Mouse (Mus musculus): ENCODE measurements around the gene Fndc3b. TPM values are rescaled to one million over a fixed set of nuclear protein-coding genes. Genes with fewer than 3 reads are reported as not detected.
"Not testable (repeated sequence)": the region's sequence is repeated elsewhere in the genome, so short reads cannot be mapped to it uniquely, and the experiment has no call there.

The Fndc3b gene
- polyA plus RNA-seq, 1 experiment: 130 TPM

DNA sequence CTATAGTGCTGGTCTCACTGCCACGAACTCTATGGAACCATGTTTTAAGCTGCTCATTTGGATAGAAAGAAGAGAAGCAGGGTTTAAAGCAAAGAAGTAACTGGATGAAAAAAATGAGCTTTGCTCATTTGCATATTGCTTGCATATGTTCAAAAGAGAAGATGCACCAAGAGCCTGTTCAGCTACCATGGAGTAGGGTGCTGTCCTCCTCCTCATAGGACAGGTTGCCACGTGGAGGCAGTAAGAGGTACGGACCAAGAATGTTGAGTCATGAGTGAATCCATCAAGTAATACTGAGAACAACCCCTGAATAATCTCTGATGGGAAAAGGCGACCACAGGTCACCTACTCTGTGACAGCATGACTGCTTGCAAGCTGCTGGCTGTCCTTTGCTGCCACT lies 226.0 kb downstream of the Fndc3b start:
- TF ChIP-seq POLR2A (IDR thresholded peaks at IDR 0.05; ENCODE audit: low read depth, low read length) (no peak), CTCF (IDR thresholded peaks at IDR 0.05; ENCODE audit: borderline replicate concordance, insufficient read depth, low read length) (no peak)
- H3K27ac ChIP-seq (ENCODE audit: insufficient read depth, low read length): no peak overlapping the region
- H3K4me1 ChIP-seq (ENCODE audit: control insufficient read depth, insufficient read depth, low read length): no peaks in the 10 kb centered on the region
- no peak overlapping the region for H3K4me3 ChIP-seq (ENCODE audit: insufficient read depth, low read length)

GRCm38 (mm10) chr3:27484698-27485097 lies 226.4 kb downstream of the Fndc3b start:
- Histone ChIP-seq H3K4me3 (ENCODE audit: insufficient read depth, low read length) (no peak overlapping the region), H3K27ac (ENCODE audit: insufficient read depth, low read length) (no peak overlapping the region), H3K4me1 (ENCODE audit: control insufficient read depth, insufficient read depth, low read length) (no peaks in the 10 kb centered on the region)
- TF ChIP-seq CTCF (IDR thresholded peaks at IDR 0.05; ENCODE audit: borderline replicate concordance, insufficient read depth, low read length) (no peak), POLR2A (IDR thresholded peaks at IDR 0.05; ENCODE audit: low read depth, low read length) (no peak)

- no peak for TF ChIP-seq CTCF (IDR thresholded peaks at IDR 0.05; ENCODE audit: borderline replicate concordance, insufficient read depth, low read length)
- TF ChIP-seq POLR2A (IDR thresholded peaks at IDR 0.05; ENCODE audit: low read depth, low read length): no peak
- Histone ChIP-seq H3K27ac (ENCODE audit: insufficient read depth, low read length) (no peak overlapping the region), H3K4me1 (ENCODE audit: control insufficient read depth, insufficient read depth, low read length) (no peaks in the 10 kb centered on the region), H3K4me3 (ENCODE audit: insufficient read depth, low read length) (no peak overlapping the region)
Observed at GRCm38 (mm10) chr3:27483762-27484161, 227.3 kb downstream of the Fndc3b start.

DNA sequence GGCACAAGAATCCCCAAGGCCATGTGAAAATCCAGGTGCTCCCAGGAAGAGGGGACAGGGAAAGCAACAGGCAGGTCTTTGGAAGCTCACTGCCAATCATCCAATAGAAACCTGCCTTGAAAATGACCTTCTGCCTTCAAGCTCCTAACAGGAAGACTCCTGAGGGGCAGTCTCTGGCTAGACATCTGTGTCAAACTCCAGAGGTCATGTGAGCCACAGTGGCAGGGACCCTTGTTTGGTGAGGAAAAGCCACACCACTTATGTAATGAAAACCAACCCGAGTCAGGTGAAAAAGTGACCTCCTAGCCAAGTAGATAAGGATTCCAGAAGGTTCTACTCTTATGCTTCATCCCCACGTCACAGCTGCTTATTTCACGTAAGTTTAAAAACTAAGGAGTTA lies 227.8 kb downstream of the Fndc3b start:
- Histone ChIP-seq H3K4me1 (ENCODE audit: control insufficient read depth, insufficient read depth, low read length) (no peaks in the 10 kb centered on the region), H3K4me3 (ENCODE audit: insufficient read depth, low read length) (no peak overlapping the region), H3K27ac (ENCODE audit: insufficient read depth, low read length) (no peak overlapping the region)
- no peak for TF ChIP-seq CTCF (IDR thresholded peaks at IDR 0.05; ENCODE audit: borderline replicate concordance, insufficient read depth, low read length)
- TF ChIP-seq POLR2A (IDR thresholded peaks at IDR 0.05; ENCODE audit: low read depth, low read length): no peak

DNA sequence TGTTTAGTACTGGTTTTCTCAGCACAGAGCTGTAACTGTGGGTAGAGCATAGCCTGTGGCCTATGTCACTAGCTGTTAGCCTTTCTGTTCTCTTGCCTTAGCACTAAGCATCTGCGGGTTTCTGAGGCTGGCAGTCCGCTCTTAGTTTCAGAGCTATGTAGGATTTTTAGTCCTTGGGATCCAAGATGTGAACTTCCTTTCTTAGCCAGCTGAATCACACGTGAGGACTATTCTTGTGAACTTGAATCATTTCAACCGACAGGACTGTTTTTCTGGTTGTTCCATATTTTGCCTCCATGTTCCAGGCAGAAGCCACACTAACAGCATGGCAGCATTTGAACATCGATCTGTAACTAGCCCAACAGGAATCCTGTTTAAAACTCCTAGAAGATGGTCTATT lies 229.4 kb downstream of the Fndc3b start:
- H3K4me3 ChIP-seq (ENCODE audit: insufficient read depth, low read length): no peak overlapping the region
- H3K4me1 ChIP-seq (ENCODE audit: control insufficient read depth, insufficient read depth, low read length): no peaks in the 10 kb centered on the region
- TF ChIP-seq POLR2A (IDR thresholded peaks at IDR 0.05; ENCODE audit: low read depth, low read length) (no peak), CTCF (IDR thresholded peaks at IDR 0.05; ENCODE audit: borderline replicate concordance, insufficient read depth, low read length) (no peak)
- H3K27ac ChIP-seq (ENCODE audit: insufficient read depth, low read length): no peak overlapping the region

- no peak overlapping the region for H3K27ac ChIP-seq (ENCODE audit: insufficient read depth, low read length)
- H3K4me3 ChIP-seq (ENCODE audit: insufficient read depth, low read length): no peak overlapping the region
- TF ChIP-seq POLR2A (IDR thresholded peaks at IDR 0.05; ENCODE audit: low read depth, low read length): no peak
- no peak for TF ChIP-seq CTCF (IDR thresholded peaks at IDR 0.05; ENCODE audit: borderline replicate concordance, insufficient read depth, low read length)
- no peaks in the 10 kb centered on the region for H3K4me1 ChIP-seq (ENCODE audit: control insufficient read depth, insufficient read depth, low read length)
Observed at GRCm38 (mm10) chr3:27479378-27479777, 231.7 kb downstream of the Fndc3b start.

- Histone ChIP-seq H3K4me1 (ENCODE audit: control insufficient read depth, insufficient read depth, low read length) (no peaks in the 10 kb centered on the region), H3K4me3 (ENCODE audit: insufficient read depth, low read length) (no peak overlapping the region), H3K27ac (ENCODE audit: insufficient read depth, low read length) (no peak overlapping the region)
- TF ChIP-seq POLR2A (IDR thresholded peaks at IDR 0.05; ENCODE audit: low read depth, low read length): no peak
- no peak for TF ChIP-seq CTCF (IDR thresholded peaks at IDR 0.05; ENCODE audit: borderline replicate concordance, insufficient read depth, low read length)
Observed at GRCm38 (mm10) chr3:27478563-27479156, 232.4 kb downstream of the Fndc3b start.

GRCm38 (mm10) chr3:27477749-27478148 lies 233.4 kb downstream of the Fndc3b start:
- H3K27ac ChIP-seq (ENCODE audit: insufficient read depth, low read length); H3K4me3 ChIP-seq (ENCODE audit: insufficient read depth, low read length); H3K4me1 ChIP-seq (ENCODE audit: control insufficient read depth, insufficient read depth, low read length): not testable (repeated sequence)

DNA sequence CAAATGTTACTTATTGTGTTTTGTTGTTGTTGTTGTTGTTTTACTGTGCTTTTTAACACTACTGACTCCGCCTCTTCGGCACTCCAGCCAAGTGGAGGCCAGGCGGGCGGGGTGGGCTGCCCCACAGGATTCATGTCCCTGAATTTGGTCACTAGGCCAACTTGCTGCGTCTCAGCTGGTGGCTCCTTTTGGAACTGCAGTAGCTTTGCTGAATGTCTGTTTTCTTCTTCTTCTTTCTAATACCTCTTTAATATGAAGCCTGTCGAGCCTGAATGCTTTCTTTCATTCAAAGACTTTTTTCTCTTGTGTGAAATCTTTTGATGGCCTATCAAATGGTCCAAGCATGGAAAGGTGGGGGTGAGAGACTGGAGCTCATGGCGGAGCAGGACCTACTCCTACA lies 235.2 kb downstream of the Fndc3b start:
- TF ChIP-seq POLR2A (IDR thresholded peaks at IDR 0.05; ENCODE audit: low read depth, low read length) (no peak), CTCF (IDR thresholded peaks at IDR 0.05; ENCODE audit: borderline replicate concordance, insufficient read depth, low read length) (no peak)
- Histone ChIP-seq H3K27ac (ENCODE audit: insufficient read depth, low read length) (no peak overlapping the region), H3K4me1 (ENCODE audit: control insufficient read depth, insufficient read depth, low read length) (no peaks in the 10 kb centered on the region), H3K4me3 (ENCODE audit: insufficient read depth, low read length) (no peak overlapping the region)

DNA sequence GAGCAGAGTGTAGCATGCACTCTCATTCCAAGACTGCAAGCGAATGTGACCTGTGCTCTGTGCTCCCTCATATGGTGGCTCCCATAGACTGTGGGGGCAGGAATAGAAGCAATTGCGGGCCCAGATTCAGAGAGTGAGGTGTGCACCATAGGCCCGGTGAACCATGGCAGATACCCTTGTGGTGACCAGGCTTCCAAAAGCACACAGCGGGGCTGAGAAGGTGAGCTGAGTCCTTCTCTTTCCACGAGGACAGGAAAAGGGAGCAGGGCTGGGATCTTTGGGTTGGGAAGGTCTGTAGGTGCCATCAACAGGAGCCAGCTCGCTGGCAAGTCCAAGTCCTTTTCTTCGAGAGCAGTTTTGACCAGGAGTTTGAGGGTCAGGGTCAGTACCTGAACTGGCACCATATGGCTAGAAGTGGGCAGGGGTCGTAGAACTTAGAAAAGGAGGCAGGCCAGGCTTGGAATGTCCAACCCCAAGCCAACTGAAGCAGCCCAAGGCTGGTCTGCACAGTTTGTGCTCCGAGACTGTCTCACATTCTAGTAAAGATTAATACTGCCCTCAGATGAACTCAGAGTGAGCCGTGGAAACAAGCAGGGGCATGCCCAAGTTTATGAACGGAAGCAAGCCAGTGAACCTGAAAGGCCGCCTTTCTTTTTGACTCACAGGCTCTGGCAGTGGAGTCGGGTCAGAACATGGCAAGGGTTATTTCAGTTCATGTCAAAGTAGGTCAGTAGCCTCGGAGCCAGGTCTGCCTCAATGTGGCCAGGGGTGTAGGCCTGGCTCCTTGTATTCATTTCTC lies 237.1 kb downstream of the Fndc3b start:
- H3K27ac ChIP-seq (ENCODE audit: insufficient read depth, low read length): peak overlapping the region; percentile 37; the same call in 1 of the 2 replicates
- no peaks in the 10 kb centered on the region for H3K4me1 ChIP-seq (ENCODE audit: control insufficient read depth, insufficient read depth, low read length)
- H3K4me3 ChIP-seq (ENCODE audit: insufficient read depth, low read length): no peak overlapping the region
- TF ChIP-seq CTCF (IDR thresholded peaks at IDR 0.05; ENCODE audit: borderline replicate concordance, insufficient read depth, low read length): no peak
- no peak for TF ChIP-seq POLR2A (IDR thresholded peaks at IDR 0.05; ENCODE audit: low read depth, low read length)

All from embryonic fibroblast, embryonic 13.5 days (primary cell).